Mouse (Mus musculus) 416B (cell line): ENCODE measurements around the gene Rnf115.

Experiments
- DNase-seq: peaks from one replicate; pipeline ENCODE4 v3.0.0; 2011; ENCODE audit warnings: low read depth

The Rnf115 gene

GRCm38 (mm10) chr3:96777120-96777519, 49.7 kb downstream of the Rnf115 start:
- DNase-seq: no peak

GRCm38 (mm10) chr3:96782236-96782635, 54.8 kb downstream of the Rnf115 start:
- DNase-seq: no peak

GRCm38 (mm10) chr3:96787784-96788183, 60.3 kb downstream of the Rnf115 start:
- peak; percentile 60 for DNase-seq

GRCm38 (mm10) chr3:96788506-96788905, 61.0 kb downstream of the Rnf115 start:
- no peak for DNase-seq

GRCm38 (mm10) chr3:96800254-96800653, 72.8 kb downstream of the Rnf115 start:
- no peak for DNase-seq

- peak; percentile 47 for DNase-seq
Measured at GRCm38 (mm10) chr3:96802214-96802613, 74.8 kb downstream of the Rnf115 start.

- DNase-seq: no peak
Measured at GRCm38 (mm10) chr3:96808136-96808535, 80.7 kb downstream of the Rnf115 start.

- no peak for DNase-seq
Measured at GRCm38 (mm10) chr3:96808651-96809050, 81.2 kb downstream of the Rnf115 start.

- no peak for DNase-seq
Measured at GRCm38 (mm10) chr3:96811232-96811631, 83.8 kb downstream of the Rnf115 start.

GRCm38 (mm10) chr3:96812395-96813091, 85.1 kb downstream of the Rnf115 start:
- DNase-seq: peak; percentile 84

GRCm38 (mm10) chr3:96813106-96813505, 85.6 kb downstream of the Rnf115 start:
- peak; percentile 85 for DNase-seq

GRCm38 (mm10) chr3:96813591-96814244, 86.3 kb downstream of the Rnf115 start:
- peak; percentile 56 for DNase-seq

- no peak for DNase-seq
Measured at GRCm38 (mm10) chr3:96814342-96814741, 86.9 kb downstream of the Rnf115 start.

GRCm38 (mm10) chr3:96820116-96820915, 92.9 kb downstream of the Rnf115 start:
- DNase-seq: no peak

- DNase-seq: no peak
Measured at GRCm38 (mm10) chr3:96821581-96821980, 94.1 kb downstream of the Rnf115 start.

- DNase-seq: no peak
Measured at GRCm38 (mm10) chr3:96823701-96824100, 96.2 kb downstream of the Rnf115 start.

GRCm38 (mm10) chr3:96824614-96825013, 97.2 kb downstream of the Rnf115 start:
- DNase-seq: no peak

- DNase-seq: no peak
Measured at GRCm38 (mm10) chr3:96825261-96825660, 97.8 kb downstream of the Rnf115 start.

- no peak for DNase-seq
Measured at GRCm38 (mm10) chr3:96828308-96828864, 100.9 kb downstream of the Rnf115 start.

GRCm38 (mm10) chr3:96828984-96829383, 101.5 kb downstream of the Rnf115 start, which contains the start of the genes Pdzk1 and Cd160:
Gene Pdzk1, plus strand, starts transcription at chr3:96829284.
Gene Cd160, minus strand, starts transcription at chr3:96829351.
- no peak for DNase-seq

- no peak for DNase-seq
Measured at GRCm38 (mm10) chr3:96829856-96830255, 102.4 kb downstream of the Rnf115 start.

GRCm38 (mm10) chr3:96832930-96833329, 105.5 kb downstream of the Rnf115 start:
- no peak for DNase-seq
